In genomic region chr10:57322717-57323424, GRCm38 (mm10) we compare ENCODE assay signal across 22 mouse cellular contexts.
DNase-seq lines count a peak whose midpoint lies in the region; ATAC-seq and TF ChIP-seq lines count a peak whose summit lies in the region.
"Had no signal": no experiment of that assay in that cellular context is flagged by ENCODE, and none has a peak within 500 bp of the region (broad histone marks: within the 10 kb centered on the region; RNA-seq: fewer than 3 reads in every experiment).

No protein-coding gene starts in this region.

- DNase-seq in forebrain, embryonic 11.5 days (ENCODE audit: low spot score): no peak
- DNase-seq in layer of hippocampus, adult 2 months (ENCODE audit: low spot score in 2 of 2): peak in 1 of 2 experiments; percentile 14
- DNase-seq in layer of hippocampus, postnatal 25 days (ENCODE audit: extremely low spot score in 1 of 2, low spot score in 1 of 2): no peak
- DNase-seq in brain, embryonic 18.5 days (ENCODE audit: low read depth, low spot score): peak; percentile 22
- DNase-seq in layer of hippocampus, adult 9-10 months (ENCODE audit: low spot score): peak; percentile 24
- no peak for DNase-seq in gastrocnemius, adult 8-10 months (ENCODE audit: low spot score in 2 of 2)
- no peak for DNase-seq in heart, adult 2 months
- DNase-seq: adrenal gland, adult 2 months; adrenal gland, postnatal 25 days; cerebellum, adult 11-12 months; cerebellum, adult 9-10 months; cerebellum, postnatal 25 days; gastrocnemius, postnatal 14 days; heart, postnatal 36 days; kidney, adult 11 months had no signal

- no peak for TF ChIP-seq CTCF in layer of hippocampus, adult 2 months (conservative IDR thresholded peaks at IDR 0.05)
- TF ChIP-seq CTCF in heart, adult 2 months (IDR thresholded peaks at IDR 0.05): no peak

- no peak overlapping the region for H3K4me3 ChIP-seq in forebrain, embryonic 15.5 days
- H3K4me3 ChIP-seq in forebrain, embryonic 11.5 days (ENCODE audit: low read depth, low read length): no peak overlapping the region
- no peak overlapping the region for H3K4me3 ChIP-seq in layer of hippocampus, adult 2 months
- H3K4me3 ChIP-seq in heart, adult 2 months: no peak overlapping the region
- H3K4me3 ChIP-seq: embryonic facial prominence, embryonic 12.5 days; heart, embryonic 13.5 days; hindbrain, embryonic 12.5 days had no signal

- no peak overlapping the region for H3K27ac ChIP-seq in forebrain, embryonic 15.5 days (replicated peaks)
- H3K27ac ChIP-seq in forebrain, embryonic 11.5 days (ENCODE audit: low read depth, low read length): no peak overlapping the region
- H3K27ac ChIP-seq in layer of hippocampus, adult 2 months: peak overlapping the region; percentile 28; the same call in 1 of the 2 replicates
- H3K27ac ChIP-seq in heart, adult 2 months: no peak overlapping the region
- H3K27ac ChIP-seq: embryonic facial prominence, embryonic 12.5 days; heart, embryonic 13.5 days; hindbrain, embryonic 12.5 days had no signal

- no peaks in the 10 kb centered on the region for H3K27me3 ChIP-seq in forebrain, embryonic 15.5 days
- no peaks in the 10 kb centered on the region for H3K27me3 ChIP-seq in forebrain, embryonic 11.5 days (ENCODE audit: control insufficient read depth, insufficient read depth, low read length)
- H3K27me3 ChIP-seq in heart, adult 2 months (ENCODE audit: control insufficient read depth, insufficient read depth, low read length): no peaks in the 10 kb centered on the region
- H3K27me3 ChIP-seq: CH12.LX; embryonic facial prominence, embryonic 12.5 days; heart, embryonic 13.5 days; hindbrain, embryonic 12.5 days had no signal

- H3K4me1 ChIP-seq in forebrain, embryonic 15.5 days: 0 out of 2 replicates have a peak, but pooled peaks cover 3% of the 10 kb centered on the region
- H3K4me1 ChIP-seq in forebrain, embryonic 11.5 days (replicated peaks; ENCODE audit: control insufficient read depth, insufficient read depth, low read length): no peaks in the 10 kb centered on the region
- no peaks in the 10 kb centered on the region for H3K4me1 ChIP-seq in heart, adult 2 months (ENCODE audit: control insufficient read depth, insufficient read depth, low read length)
- H3K4me1 ChIP-seq: embryonic facial prominence, embryonic 12.5 days; heart, embryonic 13.5 days; hindbrain, embryonic 12.5 days had no signal

- no peak for TF ChIP-seq EP300 in heart, adult 2 months (IDR thresholded peaks at IDR 0.05; ENCODE audit: insufficient read depth, low read depth, low read length)

- ATAC-seq in forebrain, embryonic 15.5 days (replicated peaks): peak; percentile 90
- no peak for ATAC-seq in forebrain, embryonic 11.5 days (replicated peaks; ENCODE audit: low FRiP score)
- ATAC-seq: hindbrain, embryonic 16.5 days; Patski had no signal

- WGBS in forebrain, embryonic 15.5 days: 39% methylated on average over 2 of the region's 2 CpGs
- WGBS in forebrain, embryonic 11.5 days: 80% methylated on average over 2 of the region's 2 CpGs
- WGBS in heart, adult 2 months: 81% methylated on average over 2 of the region's 2 CpGs

- TF ChIP-seq POLR2A in heart, adult 2 months (IDR thresholded peaks at IDR 0.05; ENCODE audit: insufficient read depth, low read depth, low read length): no peak

- no peaks in the 10 kb centered on the region for H3K79me2 ChIP-seq in heart, adult 2 months (replicated peaks; ENCODE audit: control insufficient read depth, insufficient read depth, low read length)

- no peak overlapping the region for H3K4me2 ChIP-seq in forebrain, embryonic 15.5 days (replicated peaks)
- H3K4me2 ChIP-seq in forebrain, embryonic 11.5 days (ENCODE audit: low read depth, low read length, severe bottlenecking): no peak overlapping the region
- H3K4me2 ChIP-seq: embryonic facial prominence, embryonic 12.5 days; heart, embryonic 13.5 days; hindbrain, embryonic 12.5 days had no signal

- H3K36me3 ChIP-seq in forebrain, embryonic 15.5 days: no peaks in the 10 kb centered on the region
- H3K36me3 ChIP-seq in forebrain, embryonic 11.5 days (ENCODE audit: control insufficient read depth, insufficient read depth, low read length): no peaks in the 10 kb centered on the region
- no peaks in the 10 kb centered on the region for H3K36me3 ChIP-seq in heart, adult 2 months (ENCODE audit: control insufficient read depth, insufficient read depth, low read length)
- H3K36me3 ChIP-seq: embryonic facial prominence, embryonic 12.5 days; heart, embryonic 13.5 days; hindbrain, embryonic 12.5 days had no signal

- intact Hi-C loops in heart, adult 2 months (cut with DNase I): no loop called here

- no peaks in the 10 kb centered on the region for H3K9me3 ChIP-seq in forebrain, embryonic 15.5 days
- H3K9me3 ChIP-seq in forebrain, embryonic 11.5 days (ENCODE audit: control insufficient read depth, low read length): no peaks in the 10 kb centered on the region
- H3K9me3 ChIP-seq: embryonic facial prominence, embryonic 12.5 days; heart, embryonic 13.5 days; hindbrain, embryonic 12.5 days had no signal

- H3K9ac ChIP-seq in forebrain, embryonic 15.5 days (replicated peaks): no peak overlapping the region
- H3K9ac ChIP-seq in forebrain, embryonic 11.5 days (ENCODE audit: low read length): no peak overlapping the region
- no peak overlapping the region for H3K9ac ChIP-seq in heart, adult 2 months (ENCODE audit: low read depth, low read length)
- H3K9ac ChIP-seq: embryonic facial prominence, embryonic 12.5 days; heart, embryonic 13.5 days; hindbrain, embryonic 12.5 days had no signal

Comparison
In these comparisons a context has a peak if more than half of its experiments do, and no peak if none do; other contexts are left out.
1. DNase-seq: peak in brain, embryonic 18.5 days (single experiment) and layer of hippocampus, adult 9-10 months (single experiment); none in forebrain, embryonic 11.5 days (single experiment), layer of hippocampus, postnatal 25 days (0 of 2), gastrocnemius, adult 8-10 months (0 of 2) and heart, adult 2 months (0 of 2).